Mouse (Mus musculus): Measurements from ENCODE around the gene Rhbdl1. TPM values are rescaled to one million over a fixed set of nuclear protein-coding genes. Genes with fewer than 3 reads are reported as not detected.

Rhbdl1 gene
- polyA plus RNA-seq, 1 experiment: 2.0 TPM

Other genes with a start within 250 kb of the Rhbdl1 start
- gene Gng13, start 120.1 kb downstream of the Rhbdl1 start, polyA plus RNA-seq (2012): not detected in 2 replicates
- gene Chtf18, start 109.9 kb downstream of the Rhbdl1 start, polyA plus RNA-seq (2012): 62.0 and 75.4 TPM in 2 replicates
- gene Rpusd1, start 109.6 kb downstream of the Rhbdl1 start, polyA plus RNA-seq (2012): 29.2 and 34.8 TPM in 2 replicates
- gene Mslnl, start 101.3 kb downstream of the Rhbdl1 start, polyA plus RNA-seq (2012): 0.04 TPM in 1 of 2 replicates, not detected in the other
- not detected in 2 replicates for gene Msln, start 82.9 kb downstream of the Rhbdl1 start, polyA plus RNA-seq (2012)
- gene Narfl, start 63.5 kb downstream of the Rhbdl1 start, polyA plus RNA-seq (2012): 19.6 and 19.7 TPM in 2 replicates
- gene Haghl, start 51.6 kb downstream of the Rhbdl1 start, polyA plus RNA-seq (2012): 28.8 and 33.6 TPM in 2 replicates
- gene Ccdc78, start 50.7 kb downstream of the Rhbdl1 start, polyA plus RNA-seq (2012): 0.11 TPM in 1 of 2 replicates, not detected in the other
- 40.2 and 41.6 TPM in 2 replicates for gene Fam173a, start 44.4 kb downstream of the Rhbdl1 start, polyA plus RNA-seq (2012)
- not detected in 2 replicates for gene AC134908.4, start 41.6 kb downstream of the Rhbdl1 start, polyA plus RNA-seq (2012)
- gene Metrn, start 40.2 kb downstream of the Rhbdl1 start, polyA plus RNA-seq (2012): 132 and 135 TPM in 2 replicates
- 0.12 and 0.13 TPM in 2 replicates for gene Fbxl16, start 28.2 kb downstream of the Rhbdl1 start, polyA plus RNA-seq (2012)
- 8.2 and 8.6 TPM in 2 replicates for gene Wdr24, start 13.7 kb downstream of the Rhbdl1 start, polyA plus RNA-seq (2012)
- 9.7 and 11.1 TPM in 2 replicates for gene Jmjd8, start 8.4 kb downstream of the Rhbdl1 start, polyA plus RNA-seq (2012)
- 153 and 162 TPM in 2 replicates for gene Stub1, start 3.9 kb downstream of the Rhbdl1 start, polyA plus RNA-seq (2012)
- 9.8 and 11.1 TPM in 2 replicates for gene Gm20683, start 4.5 kb upstream of the Rhbdl1 start, polyA plus RNA-seq (2012)
- gene Rhot2, start 7.6 kb upstream of the Rhbdl1 start, polyA plus RNA-seq (2012): 116 and 144 TPM in 2 replicates
- 25.5 and 31.2 TPM in 2 replicates for gene Wdr90, start 24.2 kb upstream of the Rhbdl1 start, polyA plus RNA-seq (2012)
- 137 and 165 TPM in 2 replicates for gene Mcrip2, start 31.5 kb upstream of the Rhbdl1 start, polyA plus RNA-seq (2012)
- gene Mettl26, start 37.8 kb upstream of the Rhbdl1 start, polyA plus RNA-seq (2012): 49.6 and 51.3 TPM in 2 replicates
- gene Wfikkn1, start 43.6 kb upstream of the Rhbdl1 start, polyA plus RNA-seq (2012): 3.7 and 7.4 TPM in 2 replicates
- gene Rab40c, start 82.4 kb upstream of the Rhbdl1 start, polyA plus RNA-seq (2012): 11.1 and 12.9 TPM in 2 replicates
- gene Pigq, start 107.6 kb upstream of the Rhbdl1 start, polyA plus RNA-seq (2012): 135 and 143 TPM in 2 replicates
- gene Nhlrc4, start 107.7 kb upstream of the Rhbdl1 start, polyA plus RNA-seq (2012): 0.50 TPM in 1 of 2 replicates, not detected in the other
- gene A930017K11Rik, start 115.3 kb upstream of the Rhbdl1 start, polyA plus RNA-seq (2012): 0.02 and 0.04 TPM in 2 replicates
- gene Capn15, start 148.5 kb upstream of the Rhbdl1 start, polyA plus RNA-seq (2012): 46.0 and 55.2 TPM in 2 replicates
- gene Rab11fip3, start 232.3 kb upstream of the Rhbdl1 start, polyA plus RNA-seq (2012): 5.8 and 10.9 TPM in 2 replicates

Measured in megakaryocyte-erythroid progenitor cell, adult 5 weeks (primary cell).